Mouse (Mus musculus): ENCODE results near the gene Gm20518.

- TF ChIP-seq CTCF (IDR thresholded peaks at IDR 0.05; ENCODE audit: low read depth, low read length): no peak
- no peak for TF ChIP-seq POLR2A (IDR thresholded peaks at IDR 0.05; ENCODE audit: extremely low read depth, insufficient read depth, low read length)
Measured at GRCm38 (mm10) chr16:17931906-17932460, 40.5 kb upstream of the Gm20518 start.
